Mouse (Mus musculus) CH12.LX (cell line): ENCODE data around the gene Ergic1.

Experiments
- CTCF ChIP-seq, 2 experiments: IDR thresholded peaks in 1 of 2; conservative IDR thresholded peaks in 1 of 2; 2 replicates each; pipeline ENCODE4 v1.5.1; 2011 to 2012; ENCODE audit warnings: low read depth in 2 of 2, low read length in 2 of 2, improper control_type of control experiment in 1 of 2, inconsistent platforms in 1 of 2, mild to moderate bottlenecking in 1 of 2, moderate library complexity in 1 of 2
- E2F4 ChIP-seq: IDR thresholded peaks from 2 replicates; pipeline ENCODE4 v1.6.1; 2011; ENCODE audit warnings: low read depth, low read length, improper control_type of control experiment; ENCODE audit not compliant: insufficient replicate concordance
- MAZ ChIP-seq: IDR thresholded peaks from 2 replicates; pipeline ENCODE4 v1.6.1; 2012; ENCODE audit warnings: low read depth, mild to moderate bottlenecking, inconsistent platforms, low read length, improper control_type of control experiment, moderate library complexity
- MEF2A ChIP-seq: IDR thresholded peaks from 2 replicates; pipeline ENCODE4 v1.6.1; 2014; ENCODE audit warnings: low read depth, mild to moderate bottlenecking, inconsistent platforms, low read length, improper control_type of control experiment, borderline replicate concordance
- POLR2A ChIP-seq: IDR thresholded peaks from 2 replicates; pipeline ENCODE4 v1.6.1; 2011; ENCODE audit warnings: low read depth, mild to moderate bottlenecking, improper control_type of control experiment, low read length
- RCOR1 ChIP-seq: conservative IDR thresholded peaks from 2 replicates; pipeline ENCODE4 v1.6.1; 2012; ENCODE audit warnings: low read depth, mild to moderate bottlenecking, inconsistent platforms, low read length, improper control_type of control experiment
- SIN3A ChIP-seq: IDR thresholded peaks from 2 replicates; pipeline ENCODE4 v1.6.1; 2012; ENCODE audit warnings: low read length, improper control_type of control experiment, inconsistent platforms

- TF ChIP-seq E2F4 (no peak), CTCF (conservative IDR thresholded peaks at IDR 0.05 in 1 of 2, IDR thresholded peaks at IDR 0.05 in 1 of 2; ENCODE audit: low read depth in 2 of 2, low read length in 2 of 2) (no peak), RCOR1 (no peak), SIN3A (no peak), MAZ (no peak), POLR2A (no peak), MEF2A (no peak)
Observed at GRCm38 (mm10) chr17:26620786-26621766, 59.8 kb downstream of the Ergic1 start.
